Mouse (Mus musculus): ENCODE measurements around the gene Adad1. TPM values are rescaled to one million over a fixed set of nuclear protein-coding genes. Genes with fewer than 3 reads are reported as not detected.

Gene Adad1
- total RNA-seq (2021) = not detected

DNA sequence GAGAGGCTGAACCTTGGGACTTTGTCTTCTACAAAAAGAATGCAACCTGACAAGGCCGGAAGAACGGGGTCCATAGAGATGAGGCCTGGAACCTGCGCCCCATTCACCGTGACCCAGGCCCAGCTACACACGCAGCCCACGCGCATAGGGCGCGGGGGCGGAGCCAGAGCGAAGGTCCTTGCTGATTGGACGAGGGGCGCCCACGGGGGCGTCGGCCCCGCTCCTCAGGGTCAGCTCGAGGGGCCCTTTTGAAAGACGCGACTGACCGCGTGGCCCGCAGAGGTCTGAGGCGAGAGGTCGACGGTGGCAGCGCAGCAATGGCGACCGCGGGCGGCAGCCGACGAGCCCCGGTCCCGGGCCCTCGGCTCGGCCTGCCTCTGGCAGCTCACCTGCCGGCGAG, at the start of gene Adad1:
Gene Adad1, plus strand, starts transcription at position 122 of the 400 bp plus-strand sequence.
- DNase-seq (ENCODE audit: extremely low spot score in 1 of 2, low spot score in 1 of 2) = no peak

DNA sequence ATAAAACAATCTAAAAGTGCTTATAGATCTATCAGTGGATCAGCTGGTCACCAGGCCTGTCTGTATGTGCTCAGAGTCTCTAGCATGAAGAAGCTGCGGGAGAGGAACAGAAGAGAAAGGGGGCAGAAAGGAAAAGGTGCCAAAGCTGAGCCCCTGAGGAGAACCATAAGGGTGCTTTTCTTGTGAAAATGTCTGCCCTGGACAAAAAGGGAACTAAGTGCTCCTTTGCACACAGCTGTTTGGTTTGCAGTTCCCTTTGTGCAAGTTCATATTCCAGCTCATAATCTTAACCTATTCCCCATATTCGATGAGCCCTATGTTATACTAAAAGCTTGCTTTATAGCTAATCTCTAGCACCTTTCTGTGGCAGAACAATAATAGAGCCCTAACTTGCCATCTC, 25.3 kb upstream of the Adad1 start:
- no peak for DNase-seq (ENCODE audit: extremely low spot score in 1 of 2, low spot score in 1 of 2)

DNA sequence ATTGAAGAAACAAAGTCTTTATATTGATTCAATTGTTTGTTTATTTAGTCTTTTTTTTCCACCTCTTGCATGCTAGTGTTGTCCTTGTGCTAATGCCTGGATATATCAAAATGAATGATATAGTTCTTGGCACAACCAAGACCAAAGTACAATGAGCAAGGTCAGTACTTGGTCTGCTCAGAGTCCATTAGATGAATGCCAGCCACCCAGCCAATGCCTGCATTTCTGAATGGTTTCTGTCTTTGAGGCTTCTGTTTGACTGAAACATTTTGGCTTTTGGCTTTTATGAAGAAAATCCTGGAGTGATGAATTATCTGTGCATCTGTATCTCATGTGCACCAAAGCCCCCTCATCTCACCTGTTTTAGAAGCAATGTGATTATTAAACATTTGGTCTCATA, 23.5 kb upstream of the Adad1 start:
- no peak for DNase-seq (ENCODE audit: extremely low spot score in 1 of 2, low spot score in 1 of 2)

DNA sequence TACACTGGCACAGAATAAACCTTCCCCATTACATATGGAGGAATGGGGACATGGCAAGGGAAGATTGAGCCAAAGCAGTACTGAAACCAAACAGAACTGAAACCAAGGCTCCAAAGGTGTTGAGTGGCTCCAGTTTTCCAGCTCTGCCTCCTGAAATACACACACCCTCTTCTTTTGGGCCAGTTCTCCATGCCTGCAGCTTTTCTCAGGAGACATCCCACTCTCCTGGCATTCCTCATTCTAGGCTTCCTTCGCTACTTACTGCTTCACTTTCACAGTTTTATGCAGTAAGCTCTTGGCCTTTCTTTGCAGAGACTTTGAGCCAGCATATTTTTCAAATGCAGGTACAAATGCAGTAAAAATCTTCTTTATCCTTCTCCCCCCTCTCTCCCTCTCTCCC, 11.8 kb upstream of the Adad1 start:
- DNase-seq (ENCODE audit: extremely low spot score in 1 of 2, low spot score in 1 of 2) = no peak

DNA sequence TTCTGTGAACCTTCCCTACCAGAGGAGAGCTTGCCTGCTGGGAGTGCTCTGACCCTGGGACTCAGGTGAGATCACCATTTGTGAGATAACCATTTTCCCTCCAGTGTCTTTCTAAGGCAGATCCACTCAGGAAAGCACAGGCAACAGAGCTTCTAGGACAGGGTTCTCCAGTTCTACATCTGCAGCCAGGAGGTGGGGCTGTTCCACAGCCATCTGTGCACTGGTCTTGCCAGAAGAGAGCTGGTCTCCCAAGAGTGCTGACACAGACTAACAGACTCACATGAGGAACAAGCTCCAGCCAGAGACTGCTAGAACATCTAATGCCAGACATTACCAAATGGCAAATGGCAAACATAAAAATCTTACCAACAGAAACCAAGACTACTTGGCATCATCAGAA, 9.9 kb downstream of the Adad1 start:
- DNase-seq (ENCODE audit: extremely low spot score in 1 of 2, low spot score in 1 of 2) = peak in 1 of 2 experiments; percentile 7

DNA sequence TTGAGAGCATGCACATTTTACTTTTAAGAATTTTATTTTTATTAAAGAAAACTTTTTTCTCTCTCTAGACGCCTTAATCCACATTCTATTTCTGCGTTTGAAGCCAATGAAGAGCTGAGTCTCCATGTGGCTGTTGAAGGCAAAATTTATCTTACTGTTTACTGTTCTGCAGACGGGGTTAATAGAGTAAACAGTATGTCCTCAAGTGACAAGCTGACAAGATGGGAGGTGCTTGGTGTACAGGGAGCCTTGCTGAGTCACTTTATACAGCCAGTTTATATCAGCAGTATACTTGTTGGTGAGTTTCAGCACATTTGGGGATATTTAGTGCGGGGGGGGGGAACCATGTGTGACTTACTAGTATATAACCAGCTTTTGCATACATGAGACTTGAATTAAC, 21.5 kb downstream of the Adad1 start:
- DNase-seq (ENCODE audit: extremely low spot score in 1 of 2, low spot score in 1 of 2) = no peak

DNA sequence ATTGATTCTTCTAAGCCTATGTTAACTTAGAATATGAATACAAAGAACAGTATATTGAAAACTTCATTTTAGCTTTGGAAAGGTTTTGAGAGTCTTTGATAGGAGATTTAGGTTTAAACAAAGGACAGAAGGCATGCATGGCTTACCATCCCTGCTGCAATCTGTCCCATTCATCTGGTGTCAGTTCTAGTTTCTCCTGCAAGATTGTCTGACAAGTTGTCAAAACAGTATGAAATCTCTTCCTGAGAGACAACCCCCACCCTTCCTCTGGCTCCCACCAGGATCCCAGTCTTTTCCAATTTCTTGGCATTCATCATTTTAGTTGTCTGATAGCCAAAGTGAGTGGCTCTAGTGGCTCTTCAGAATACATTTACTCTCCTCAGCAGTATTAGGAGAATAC, 27.4 kb downstream of the Adad1 start:
- peak in 1 of 2 experiments; percentile 37 for DNase-seq (ENCODE audit: extremely low spot score in 1 of 2, low spot score in 1 of 2)

DNA sequence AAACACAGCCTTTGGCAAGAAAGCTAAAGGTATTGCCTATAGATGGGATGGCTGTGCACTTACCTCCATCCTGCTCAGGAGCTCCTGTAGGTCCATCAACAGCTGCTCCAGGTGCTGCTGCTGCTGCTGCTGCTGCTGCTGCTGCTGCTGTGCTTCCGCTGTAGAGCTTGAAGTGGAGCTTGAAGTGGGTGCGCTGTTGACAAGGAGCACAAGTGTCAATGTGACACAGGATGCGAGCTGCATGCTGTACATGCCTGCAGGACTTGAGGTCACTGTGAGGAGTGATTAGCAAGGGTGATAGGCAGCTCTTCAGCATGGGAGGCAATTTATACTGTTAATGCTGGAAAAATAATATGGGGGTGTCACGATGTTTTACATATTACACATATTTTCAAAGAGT, 62.3 kb downstream of the Adad1 start, which contains the start of gene Il2:
Gene Il2, minus strand, starts transcription at position 305 of the 400 bp plus-strand sequence.
- DNase-seq (ENCODE audit: extremely low spot score in 1 of 2, low spot score in 1 of 2) = no peak

DNA sequence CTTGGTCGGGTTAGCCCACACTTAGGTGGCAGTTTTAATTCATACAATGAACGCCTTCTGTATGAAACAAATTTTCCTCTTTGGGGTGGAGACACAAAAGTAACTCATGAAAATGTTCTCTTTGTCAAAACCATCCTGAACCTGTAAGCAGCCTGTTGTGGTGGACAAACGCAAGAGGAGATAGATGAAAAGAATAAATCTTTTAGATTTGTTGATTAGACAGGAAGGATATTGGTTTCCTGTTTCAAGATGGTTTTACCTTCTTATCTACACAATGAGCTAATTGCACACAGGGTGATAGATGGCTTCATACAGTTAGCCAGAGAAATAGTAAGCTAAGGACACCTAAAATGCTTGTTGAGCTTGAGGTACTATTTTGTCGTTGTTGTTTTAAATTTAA, 62.8 kb downstream of the Adad1 start:
- DNase-seq (ENCODE audit: extremely low spot score in 1 of 2, low spot score in 1 of 2) = no peak

DNA sequence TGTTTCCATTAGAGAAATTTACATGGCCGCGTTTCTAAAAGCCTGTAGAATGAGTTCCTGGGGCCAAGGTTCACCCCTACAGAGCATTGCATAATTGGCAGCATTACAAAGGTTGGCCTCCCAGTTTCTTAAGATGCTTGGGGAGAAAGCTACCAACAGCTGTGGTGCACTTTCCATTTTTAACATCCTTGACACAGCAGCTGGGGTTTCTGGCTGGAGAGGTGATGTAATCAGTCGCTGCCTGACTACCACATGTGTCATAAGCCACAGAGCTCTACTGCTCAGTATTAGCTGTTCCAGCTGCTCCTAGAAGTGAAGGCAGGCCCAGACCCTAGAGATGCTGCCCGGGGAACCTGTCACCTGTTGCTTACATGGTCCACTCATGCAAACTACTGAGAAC, 64.9 kb downstream of the Adad1 start:
- DNase-seq (ENCODE audit: extremely low spot score in 1 of 2, low spot score in 1 of 2) = no peak

DNA sequence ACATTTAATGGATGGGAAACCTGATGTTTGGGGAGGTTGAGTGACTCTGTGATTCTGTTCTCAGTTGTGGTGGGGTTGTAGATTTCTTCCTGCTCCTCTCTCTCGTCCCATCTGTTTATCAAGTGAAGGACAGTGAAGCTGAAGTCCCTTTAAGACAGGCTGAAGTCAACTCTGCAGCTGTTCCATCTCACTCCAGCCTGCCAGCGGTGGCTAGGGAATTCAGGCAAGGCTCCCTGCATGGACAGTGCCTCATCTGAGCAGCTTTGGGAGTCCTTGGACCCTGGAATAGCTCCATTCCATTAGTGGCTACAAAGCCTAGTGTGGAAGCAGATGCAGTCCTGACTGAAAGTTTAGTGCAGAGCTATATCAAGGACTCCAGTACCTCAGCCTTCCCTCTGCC, 65.7 kb downstream of the Adad1 start:
- no peak for DNase-seq (ENCODE audit: extremely low spot score in 1 of 2, low spot score in 1 of 2)

DNA sequence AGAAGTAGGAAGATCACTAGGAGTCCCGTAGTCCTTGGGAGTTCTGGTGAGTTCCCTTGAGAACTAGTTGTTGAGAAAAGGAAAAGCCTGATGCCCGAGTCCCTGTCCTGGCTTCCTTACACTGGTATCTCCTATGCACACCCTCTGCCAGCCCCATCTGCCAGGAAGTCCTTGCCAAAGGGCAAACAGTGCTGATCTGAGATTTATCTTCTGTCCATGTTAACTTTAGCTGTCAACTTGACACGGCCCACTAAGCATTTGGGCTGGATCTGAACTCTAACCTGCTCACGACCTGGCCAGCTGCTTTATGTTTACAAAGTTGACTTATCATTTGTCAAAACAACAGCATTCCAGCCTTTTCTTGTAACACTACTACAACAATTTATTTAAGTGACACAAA, 73.9 kb downstream of the Adad1 start:
- no peak for DNase-seq (ENCODE audit: extremely low spot score in 1 of 2, low spot score in 1 of 2)

DNA sequence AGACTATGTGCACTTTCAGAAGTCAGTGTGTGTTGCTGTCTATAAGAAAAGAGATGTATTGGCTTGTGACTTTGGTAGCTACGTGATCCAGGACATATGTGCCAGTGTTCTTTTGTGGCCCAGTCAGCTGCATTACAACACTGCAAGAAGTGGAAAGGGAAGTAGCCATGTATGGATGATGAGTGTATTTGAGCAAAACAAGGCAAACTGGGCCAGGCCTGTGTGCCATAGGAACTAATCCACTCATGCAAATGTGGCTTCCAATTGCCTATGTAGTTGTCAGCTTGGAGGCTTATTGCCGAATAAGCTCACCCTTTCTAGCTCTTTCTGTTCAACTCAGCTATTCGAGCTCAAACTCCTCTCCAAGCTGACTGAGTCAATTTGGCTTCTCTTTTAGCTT, 75.9 kb downstream of the Adad1 start:
- DNase-seq (ENCODE audit: extremely low spot score in 1 of 2, low spot score in 1 of 2) = no peak

DNA sequence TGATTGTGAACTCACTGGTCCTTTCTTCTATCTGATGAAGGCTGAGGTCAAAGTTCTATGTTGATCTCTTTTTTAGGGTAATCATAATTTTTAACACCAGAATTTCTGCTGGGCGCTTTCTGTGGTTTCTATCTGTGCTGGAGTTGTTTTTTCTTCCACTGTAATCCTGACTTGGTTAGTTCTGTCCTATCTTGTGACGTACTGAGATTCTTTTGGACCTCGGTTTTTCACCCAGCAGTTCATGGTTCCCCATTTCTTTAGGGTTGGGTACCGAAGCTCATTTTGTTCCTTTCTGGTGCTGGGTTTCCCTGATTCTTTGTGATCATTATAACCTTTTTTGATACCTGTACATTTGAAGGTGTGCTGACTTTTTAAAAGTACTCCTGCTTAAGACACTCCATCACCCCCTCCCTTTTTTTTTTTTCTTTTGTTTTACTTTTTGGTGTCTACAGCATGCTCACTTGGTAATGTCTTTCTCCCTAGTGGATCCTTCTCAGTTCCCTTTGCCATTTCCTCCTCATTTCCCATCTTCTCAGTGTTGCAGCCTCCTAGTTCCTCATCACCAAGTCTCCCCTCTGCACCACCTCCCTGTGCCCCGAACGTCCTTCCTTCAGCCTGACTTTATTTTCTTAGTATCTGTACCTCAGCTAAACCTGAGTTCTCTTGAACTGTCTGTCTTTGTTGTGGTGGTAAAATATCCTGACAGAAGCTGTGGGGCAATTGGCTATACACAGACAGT, 77.0 kb downstream of the Adad1 start:
- DNase-seq (ENCODE audit: extremely low spot score in 1 of 2, low spot score in 1 of 2) = no peak

DNA sequence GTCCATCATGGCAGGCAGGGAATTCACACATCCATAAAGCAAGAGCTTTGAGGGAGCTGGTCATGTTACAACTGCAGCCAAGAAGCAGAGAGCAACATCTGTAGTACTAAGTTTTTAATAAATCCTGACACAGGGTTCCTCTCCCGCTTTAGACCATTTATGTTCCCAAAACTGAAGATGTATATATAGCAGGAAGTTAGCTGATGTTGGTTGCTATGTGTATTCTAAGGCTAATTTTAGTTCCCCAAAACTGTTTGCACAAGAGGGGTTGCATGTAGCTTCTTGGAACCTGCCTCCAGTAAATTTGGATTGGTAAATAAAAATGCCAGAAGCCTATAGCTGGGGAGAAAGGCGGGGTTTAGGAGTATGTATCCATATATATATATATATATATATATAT, 78.5 kb downstream of the Adad1 start:
- DNase-seq (ENCODE audit: extremely low spot score in 1 of 2, low spot score in 1 of 2) = no peak

DNA sequence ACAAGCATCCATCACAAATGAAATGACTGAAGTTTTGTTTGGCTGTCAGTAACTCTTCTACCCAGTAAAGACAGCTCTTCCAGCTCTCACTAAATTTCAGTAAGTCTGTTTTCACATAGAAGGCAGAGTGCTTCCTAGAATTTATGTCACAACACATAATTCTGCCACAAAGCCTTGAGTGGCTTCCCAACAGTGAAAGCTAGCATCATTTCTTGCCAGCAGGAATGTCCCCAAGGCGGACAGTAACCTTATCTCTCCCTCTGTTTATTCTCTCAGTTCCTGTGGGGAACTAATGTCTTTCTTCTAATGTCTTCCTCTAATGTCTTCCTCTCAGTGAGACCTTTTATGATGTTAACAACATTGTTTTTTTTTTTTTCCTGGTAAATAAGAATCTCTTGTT, 81.7 kb downstream of the Adad1 start:
- DNase-seq (ENCODE audit: extremely low spot score in 1 of 2, low spot score in 1 of 2) = no peak

DNA sequence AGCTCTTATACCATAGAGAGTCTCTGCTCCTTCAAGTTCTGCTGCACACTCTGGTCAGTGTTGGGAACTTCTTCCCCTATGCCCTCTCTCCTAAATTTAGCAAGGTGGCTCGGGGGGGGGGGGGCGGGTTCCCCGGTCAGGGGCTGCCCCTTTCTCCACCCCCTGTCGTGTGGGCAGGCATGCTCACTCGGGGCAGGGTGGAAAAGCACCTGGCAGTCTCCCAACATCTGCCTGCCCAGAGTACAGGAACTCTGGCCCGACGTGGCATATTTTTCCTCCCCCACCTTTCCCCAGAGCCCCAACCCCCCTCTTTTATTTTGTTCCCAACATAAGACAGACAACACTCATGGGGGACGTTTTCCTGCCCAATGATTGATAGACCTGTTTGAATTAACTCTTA, 83.1 kb downstream of the Adad1 start:
- DNase-seq (ENCODE audit: extremely low spot score in 1 of 2, low spot score in 1 of 2) = no peak

DNA sequence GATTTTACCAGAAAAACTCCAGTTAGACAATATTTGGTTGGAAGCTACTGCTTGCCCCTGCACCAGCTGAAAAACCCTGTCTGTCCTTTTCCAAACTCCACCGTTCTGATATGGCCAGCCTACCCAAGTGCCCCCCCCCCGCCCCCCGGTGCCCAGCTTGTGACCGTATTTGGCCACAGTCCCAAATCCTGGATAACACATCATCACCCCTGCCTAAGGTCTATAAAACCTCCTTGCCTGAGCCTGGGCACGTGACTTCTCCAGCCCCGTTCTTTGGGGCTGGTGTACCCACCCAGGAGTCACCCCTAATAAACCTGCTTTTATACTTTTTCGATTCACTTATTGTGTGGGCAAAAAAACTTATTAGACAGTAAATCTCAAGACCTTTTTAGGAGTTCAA, 83.5 kb downstream of the Adad1 start:
- DNase-seq (ENCODE audit: extremely low spot score in 1 of 2, low spot score in 1 of 2) = no peak

DNA sequence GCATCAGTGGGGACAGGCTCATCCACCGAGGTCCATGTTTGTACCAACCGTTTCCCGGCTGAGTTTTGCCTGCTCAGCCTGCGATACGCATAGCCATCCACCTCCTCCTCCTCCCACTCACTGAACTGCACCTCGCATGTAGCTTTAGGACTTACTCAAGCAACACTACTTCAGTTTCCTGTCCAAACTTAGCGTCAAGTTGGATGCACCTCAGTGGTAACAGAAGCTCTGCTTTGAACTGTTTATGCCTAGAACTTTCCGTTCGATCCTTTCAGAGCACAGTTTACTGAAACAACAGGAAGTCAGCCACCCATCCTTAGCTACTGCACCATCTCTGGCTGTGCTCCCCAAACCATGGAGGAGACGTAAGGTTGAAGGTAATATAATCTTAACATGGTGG, 88.9 kb downstream of the Adad1 start:
- no peak for DNase-seq (ENCODE audit: extremely low spot score in 1 of 2, low spot score in 1 of 2)

DNA sequence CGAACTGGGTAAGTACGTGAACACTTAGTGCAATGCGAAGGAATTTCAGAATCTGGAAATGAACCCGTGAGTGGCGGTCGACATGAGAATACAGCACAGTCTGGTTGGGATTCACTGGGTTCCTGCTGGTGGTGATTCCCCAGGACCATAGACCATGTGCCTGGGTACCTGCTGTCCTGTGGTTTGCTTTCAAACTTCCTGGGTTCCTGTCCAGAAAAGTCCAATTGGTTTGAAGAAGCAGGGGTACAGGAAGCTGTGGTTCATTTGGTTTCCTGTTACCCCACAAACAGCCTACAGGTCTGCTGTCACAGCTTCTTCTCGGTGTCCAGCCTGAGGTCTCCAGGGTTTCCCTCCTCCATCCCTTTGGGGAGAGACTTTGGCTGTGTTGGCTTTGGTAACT, 89.7 kb downstream of the Adad1 start:
- no peak for DNase-seq (ENCODE audit: extremely low spot score in 1 of 2, low spot score in 1 of 2)

DNA sequence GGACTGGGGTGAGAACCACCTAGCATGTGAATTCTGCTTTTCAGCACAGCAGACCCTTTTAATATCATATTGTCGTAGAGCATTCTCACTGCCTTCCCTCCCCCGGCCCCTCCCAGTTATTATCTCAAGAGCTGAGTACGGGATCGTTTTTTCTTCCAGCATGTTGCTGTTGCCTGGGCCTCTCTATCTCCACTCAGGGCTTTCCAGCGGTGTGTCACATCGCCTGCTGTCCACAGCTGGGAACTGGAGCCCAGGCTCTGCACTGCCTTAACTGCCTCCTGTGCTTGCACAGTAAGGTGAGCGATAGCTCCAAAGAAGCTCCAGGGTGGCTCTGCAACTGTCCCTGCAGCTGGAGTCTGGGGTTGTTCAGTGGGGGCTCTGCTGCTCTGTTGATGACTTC, 91.1 kb downstream of the Adad1 start:
- no peak for DNase-seq (ENCODE audit: extremely low spot score in 1 of 2, low spot score in 1 of 2)

DNA sequence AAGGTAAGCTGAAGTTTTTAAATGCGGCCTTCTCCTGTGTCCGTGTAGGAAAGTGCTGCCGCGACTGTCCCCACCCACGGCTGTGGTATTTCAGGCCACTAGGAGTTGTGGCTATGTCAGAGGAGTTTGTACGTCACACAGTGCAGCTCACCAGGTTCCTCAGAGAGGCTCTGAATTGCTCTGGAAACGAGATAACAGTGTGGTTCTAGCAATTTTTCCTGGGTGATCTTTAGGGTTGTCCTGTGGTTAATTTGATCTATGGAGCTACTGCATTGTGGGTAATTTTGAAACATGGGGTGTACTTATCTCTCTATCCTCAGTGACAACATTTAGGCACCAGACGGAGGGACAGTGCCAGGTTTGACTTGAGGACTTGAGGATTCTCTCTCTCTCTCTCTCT, 93.8 kb downstream of the Adad1 start:
- DNase-seq (ENCODE audit: extremely low spot score in 1 of 2, low spot score in 1 of 2) = no peak

DNA sequence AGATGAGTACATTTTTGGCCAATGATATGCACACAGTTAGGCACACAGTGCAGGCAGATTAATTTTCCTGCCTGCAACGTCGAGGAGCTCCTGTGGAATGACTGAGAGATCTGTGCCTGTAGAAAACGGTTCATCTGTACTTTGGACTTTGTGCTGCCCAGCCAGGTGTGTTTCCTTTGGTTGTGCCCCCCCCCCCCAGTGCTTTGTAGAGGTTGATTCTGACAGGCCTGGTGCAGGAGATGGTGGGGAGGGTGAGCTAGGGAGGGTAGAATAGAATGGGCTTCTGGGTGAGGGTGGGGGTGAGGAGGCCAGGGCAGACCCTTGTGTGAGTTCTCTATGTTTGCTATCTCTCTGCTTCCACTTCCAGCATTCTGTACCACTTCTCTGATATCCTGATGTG, 94.9 kb downstream of the Adad1 start:
- DNase-seq (ENCODE audit: extremely low spot score in 1 of 2, low spot score in 1 of 2) = no peak
